Comparison of ENCODE assay signal across 19 mouse cellular contexts in the genomic region with DNA sequence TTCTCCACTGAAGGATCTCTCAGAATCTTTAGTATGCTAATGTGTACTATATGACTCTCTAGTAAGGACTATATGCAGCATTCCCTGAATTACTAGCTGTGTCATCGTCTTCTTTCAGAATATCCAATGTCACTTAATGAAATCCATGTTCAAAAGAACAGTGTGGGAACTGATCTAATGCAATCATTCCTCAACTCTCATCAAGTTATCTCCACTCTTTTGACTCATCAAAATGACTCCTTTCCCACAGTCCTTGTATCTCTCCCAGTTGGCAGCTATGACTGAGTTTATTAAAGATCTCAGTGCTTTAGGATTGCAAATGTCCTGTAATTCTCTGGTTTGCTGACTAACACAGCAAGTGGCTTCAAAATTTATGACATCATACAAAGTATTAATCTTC.
"Had no signal": no experiment of that assay in that cellular context is flagged by ENCODE, and none has a peak within 500 bp of the region (broad histone marks: within the 10 kb centered on the region; RNA-seq: fewer than 3 reads in every experiment).

No protein-coding gene starts in this region.

- H3K4me3 ChIP-seq: megakaryocyte, embryonic 14.5 days; midbrain, embryonic 13.5 days; midbrain, embryonic 15.5 days; neural tube, embryonic 13.5 days; neural tube, embryonic 15.5 days had no signal

- H3K9me3 ChIP-seq: megakaryocyte, embryonic 14.5 days; midbrain, embryonic 13.5 days; midbrain, embryonic 15.5 days; neural tube, embryonic 13.5 days; neural tube, embryonic 15.5 days had no signal

- H3K4me2 ChIP-seq: lung, embryonic 14.5 days; midbrain, embryonic 11.5 days; midbrain, embryonic 13.5 days; midbrain, embryonic 15.5 days; neural tube, embryonic 13.5 days; neural tube, embryonic 15.5 days had no signal

- H3K4me1 ChIP-seq: megakaryocyte, embryonic 14.5 days; midbrain, embryonic 13.5 days; midbrain, embryonic 15.5 days; neural tube, embryonic 13.5 days; neural tube, embryonic 15.5 days had no signal

- DNase-seq: lung, adult 18-20 months; lung, embryonic 14.5 days; lung, postnatal 10 days; lung, postnatal 36 days; retina, postnatal 1 day; right cerebral cortex, adult 18-20 months; right cerebral cortex, postnatal 25 days; right cerebral cortex, postnatal 4 days; spleen, adult 18-20 months; thymus, adult 18-20 months; thymus, postnatal 14 days; thymus, postnatal 36 days had no signal

- ATAC-seq: midbrain, embryonic 13.5 days; midbrain, embryonic 15.5 days had no signal

- H3K9ac ChIP-seq: lung, embryonic 14.5 days; midbrain, embryonic 13.5 days; midbrain, embryonic 15.5 days; neural tube, embryonic 13.5 days; neural tube, embryonic 15.5 days had no signal

- H3K27me3 ChIP-seq: megakaryocyte, embryonic 14.5 days; midbrain, embryonic 13.5 days; midbrain, embryonic 15.5 days; neural tube, embryonic 13.5 days; neural tube, embryonic 15.5 days had no signal

- H3K27ac ChIP-seq: macrophage; midbrain, embryonic 13.5 days; midbrain, embryonic 15.5 days; neural tube, embryonic 13.5 days; neural tube, embryonic 15.5 days had no signal
